Mouse (Mus musculus) urinary bladder, postnatal 10 days (tissue): ENCODE results near the gene Terf2.
"Not testable (repeated sequence)": the region's sequence is repeated elsewhere in the genome, so short reads cannot be mapped to it uniquely, and the experiment has no call there.

Experiments used
- DNase-seq: peaks from one replicate; pipeline ENCODE4 v3.0.0; 2022; ENCODE audit warnings: low spot score

Gene Terf2

DNA sequence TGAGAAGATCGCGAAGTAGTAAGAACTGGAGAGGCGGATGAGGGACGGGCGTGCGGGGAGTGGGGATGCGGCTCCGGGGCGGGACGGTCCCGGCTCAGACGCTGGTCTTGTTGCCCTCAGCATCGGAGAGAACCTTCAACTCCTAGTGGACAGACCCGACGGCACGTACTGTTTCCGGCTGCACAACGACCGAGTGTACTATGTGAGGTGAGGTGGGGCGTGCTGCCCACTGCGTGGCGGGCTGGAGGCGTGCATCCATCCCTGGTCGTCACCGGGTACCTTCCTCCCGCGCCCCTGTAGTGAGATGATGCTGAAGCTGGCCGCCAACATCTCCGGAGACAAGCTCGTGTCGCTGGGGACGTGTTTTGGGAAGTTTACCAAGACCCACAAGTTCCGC lies 39.4 kb downstream of the Terf2 start:
- DNase-seq = no peak

DNA sequence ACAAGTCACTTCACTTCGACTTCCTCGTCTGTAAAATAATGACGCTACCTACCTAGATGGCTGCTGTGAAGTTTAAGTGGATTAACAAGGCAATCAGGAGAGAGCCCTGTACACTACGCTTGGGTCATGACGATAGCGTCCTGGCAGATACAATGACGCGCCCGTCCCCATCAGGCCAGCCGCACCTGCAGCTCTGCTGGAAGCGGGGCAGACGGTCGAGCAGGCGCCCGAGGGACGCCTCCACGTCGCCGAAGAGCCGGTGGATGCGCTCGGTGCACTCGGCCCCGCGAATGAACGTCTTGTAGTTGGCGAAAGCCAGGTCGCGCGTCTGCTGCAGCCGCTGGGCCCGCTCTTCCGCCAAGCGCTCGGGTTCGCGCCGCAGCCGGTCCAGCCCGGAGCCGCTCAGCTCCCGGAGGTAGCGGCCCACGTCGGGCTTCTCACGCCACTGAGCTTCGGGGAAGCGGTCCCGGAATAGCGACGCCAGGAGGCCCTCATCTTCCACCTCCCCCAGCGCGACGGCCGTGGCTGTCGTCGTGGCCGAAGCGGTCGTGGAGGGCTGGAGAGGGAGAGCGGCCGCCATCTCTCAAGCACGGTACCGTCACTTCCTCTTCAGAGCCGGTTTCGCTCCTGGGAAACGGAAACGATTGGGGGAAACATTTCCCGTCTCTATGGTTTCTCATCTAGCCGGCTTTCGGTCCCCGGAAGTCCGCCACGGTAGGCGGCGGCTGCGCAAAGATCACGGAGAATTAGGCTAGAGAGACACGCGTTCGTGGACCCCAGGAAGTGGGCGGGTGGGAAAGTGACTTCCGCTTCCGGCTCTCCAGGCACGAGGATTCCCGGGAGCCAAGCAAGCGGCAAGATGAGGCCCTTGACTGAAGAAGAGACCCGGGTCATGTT lies 40.0 kb downstream of the Terf2 start, which contains the start of the genes Cog8 and Nip7:
Gene Cog8 (minus strand): TSS at position 614 of the 897 bp plus-strand sequence.
Gene Nip7 (plus strand): TSS at position 802 of the 897 bp plus-strand sequence.
- DNase-seq = peak; percentile 74

DNA sequence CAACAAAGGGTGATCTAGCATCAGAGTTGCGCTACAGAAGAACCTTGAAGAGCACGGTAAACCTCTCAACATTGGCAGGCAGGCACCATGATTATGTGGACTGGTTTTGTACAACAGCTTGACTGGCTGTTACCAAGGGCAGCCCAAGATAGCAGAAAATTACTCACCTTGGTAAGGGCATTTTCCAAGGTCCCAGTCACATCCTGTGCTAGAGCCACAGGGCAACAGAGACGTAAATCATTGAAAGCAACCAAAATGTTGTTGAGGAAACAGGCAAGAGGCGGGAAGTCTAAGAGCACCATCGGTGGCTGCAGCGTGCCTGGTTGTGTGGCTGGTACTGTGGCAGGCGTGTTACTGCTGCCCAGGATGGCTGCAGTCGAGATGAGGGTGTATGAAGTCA lies 44.3 kb downstream of the Terf2 start:
- no peak for DNase-seq

DNA sequence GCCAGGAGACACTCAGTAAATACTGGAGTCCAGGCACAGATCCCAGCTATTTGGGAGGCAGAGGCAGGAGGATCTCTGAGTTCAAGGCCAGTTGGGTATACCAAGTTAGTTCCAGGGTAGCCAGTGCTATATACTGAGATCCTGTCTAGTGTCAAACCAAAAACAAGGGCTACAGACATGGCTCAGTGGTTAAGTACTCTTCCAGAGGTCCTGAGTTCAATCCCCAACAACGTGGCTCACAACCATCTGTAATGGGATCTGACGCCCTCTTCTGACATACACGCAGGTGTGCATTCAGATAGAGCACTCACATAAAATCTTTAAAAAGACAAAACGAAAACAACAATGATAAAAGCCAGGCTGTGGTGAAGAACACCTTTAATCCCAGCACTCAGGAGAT lies 46.9 kb downstream of the Terf2 start:
- no peak for DNase-seq

DNA sequence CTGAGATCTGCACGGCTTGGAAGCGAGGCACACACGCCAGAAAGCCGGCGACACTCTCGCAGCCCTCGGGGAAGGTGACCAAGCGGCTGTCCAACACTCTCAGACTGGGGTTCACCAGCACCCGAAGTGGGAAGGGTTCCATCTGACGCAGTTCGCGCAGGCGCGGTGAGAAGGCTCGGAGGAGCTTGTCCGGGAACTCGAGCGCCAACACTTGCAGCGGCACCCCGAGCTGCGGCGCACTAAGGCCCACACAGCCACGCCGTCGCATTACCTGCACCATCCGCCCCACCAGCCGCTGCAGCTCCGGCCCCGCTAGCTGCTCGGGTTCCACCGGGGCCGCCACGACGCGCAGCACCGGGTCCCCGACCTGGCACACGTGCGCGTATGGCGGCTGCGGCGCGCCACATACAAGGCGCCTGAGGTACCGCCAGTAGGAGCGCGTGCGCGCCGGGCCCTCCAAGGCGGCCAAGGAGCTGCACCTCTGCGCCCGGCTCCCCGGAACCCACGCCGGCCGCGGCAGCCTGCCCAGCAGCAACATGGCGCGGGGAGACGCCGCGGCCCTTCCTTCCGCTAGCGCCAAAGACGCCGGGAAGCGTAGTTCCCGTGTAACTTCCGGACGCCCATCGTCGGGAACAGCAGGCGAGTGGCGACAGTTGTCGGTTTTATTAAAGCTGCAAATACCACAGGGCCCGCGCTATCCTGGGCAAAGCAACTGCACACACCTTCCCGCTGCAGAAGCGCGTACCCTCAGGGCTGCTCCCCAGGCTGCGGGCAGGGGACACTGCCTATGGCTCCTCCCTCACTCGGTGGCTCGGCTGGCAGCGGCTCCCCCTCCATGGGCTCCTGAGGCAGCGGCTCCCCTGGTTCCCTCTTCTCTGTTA lies 48.0 kb downstream of the Terf2 start, which contains the start of gene Pdf:
Gene Pdf (minus strand): TSS at position 554 of the 881 bp plus-strand sequence.
- peak; percentile 38 for DNase-seq

DNA sequence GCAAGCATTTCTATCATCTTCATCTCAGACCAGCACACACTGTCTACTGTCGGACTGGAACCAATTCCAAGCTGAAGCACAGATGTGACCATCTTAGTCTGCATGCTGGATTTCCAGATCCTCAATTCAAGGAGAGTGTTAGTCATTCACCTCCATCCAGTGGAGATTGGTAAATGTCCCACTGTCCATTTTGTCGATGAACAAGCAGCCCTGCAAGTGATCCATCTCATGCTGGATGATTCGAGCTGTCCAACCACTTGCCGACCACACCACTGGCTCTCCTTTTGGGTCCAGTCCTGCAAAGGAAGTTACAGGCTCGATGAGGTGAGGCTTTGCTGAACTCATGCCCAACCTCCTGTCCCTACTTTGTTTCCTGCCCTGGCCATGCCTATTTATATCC lies 49.4 kb downstream of the Terf2 start:
- no peak for DNase-seq

DNA sequence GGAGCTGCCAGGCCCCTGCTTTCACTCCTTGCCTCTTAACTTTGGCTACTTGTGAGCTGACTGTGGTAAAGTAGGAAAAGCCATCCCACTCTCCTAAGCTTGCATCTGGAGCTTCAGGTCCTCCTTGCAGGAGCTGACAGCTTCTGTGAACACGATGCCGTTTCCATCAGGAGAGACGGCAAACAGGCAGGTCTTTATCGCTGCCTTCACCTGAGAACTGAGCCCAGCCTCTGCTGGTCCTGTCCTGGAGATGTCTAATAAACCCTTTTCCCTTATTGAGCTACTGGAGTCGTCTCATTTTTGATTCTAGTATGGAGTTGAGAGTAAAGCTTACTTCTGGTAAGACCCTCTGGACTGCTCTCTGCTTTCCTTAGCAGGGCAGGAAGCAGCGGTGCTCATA lies 50.9 kb downstream of the Terf2 start:
- DNase-seq = no peak

DNA sequence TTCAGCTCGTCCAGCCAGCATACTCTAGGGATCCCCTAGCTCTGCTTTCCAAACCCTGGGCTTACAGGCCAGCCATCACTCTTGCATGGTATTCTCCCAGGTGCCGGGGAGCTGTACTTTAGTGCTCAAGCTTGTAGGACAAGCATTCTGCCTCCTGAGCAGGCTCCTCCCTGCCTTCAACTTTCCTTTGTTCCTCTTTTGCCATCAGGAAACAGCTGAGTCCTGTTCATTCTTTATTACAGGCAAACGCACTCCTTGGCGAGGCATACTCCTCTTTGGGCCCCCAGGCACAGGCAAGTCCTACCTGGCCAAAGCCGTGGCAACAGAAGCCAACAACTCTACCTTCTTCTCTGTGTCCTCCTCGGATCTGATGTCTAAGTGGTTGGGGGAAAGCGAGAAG lies 55.7 kb downstream of the Terf2 start:
- no peak for DNase-seq

DNA sequence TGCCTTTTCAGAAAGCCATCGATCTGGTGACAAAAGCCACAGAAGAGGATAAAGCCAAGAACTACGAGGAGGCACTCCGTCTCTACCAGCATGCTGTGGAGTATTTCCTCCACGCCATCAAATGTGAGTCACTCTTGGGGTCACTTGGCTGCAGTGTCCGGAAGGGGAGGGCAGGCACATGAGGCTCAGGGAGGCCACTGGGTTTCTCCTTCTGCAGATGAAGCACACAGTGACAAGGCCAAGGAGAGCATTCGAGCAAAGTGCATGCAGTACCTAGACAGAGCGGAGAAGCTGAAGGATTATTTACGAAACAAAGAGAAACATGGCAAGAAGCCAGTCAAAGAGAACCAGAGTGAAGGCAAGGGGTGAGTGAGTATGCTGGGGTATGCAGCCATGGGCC lies 59.7 kb downstream of the Terf2 start:
- DNase-seq = no peak

DNA sequence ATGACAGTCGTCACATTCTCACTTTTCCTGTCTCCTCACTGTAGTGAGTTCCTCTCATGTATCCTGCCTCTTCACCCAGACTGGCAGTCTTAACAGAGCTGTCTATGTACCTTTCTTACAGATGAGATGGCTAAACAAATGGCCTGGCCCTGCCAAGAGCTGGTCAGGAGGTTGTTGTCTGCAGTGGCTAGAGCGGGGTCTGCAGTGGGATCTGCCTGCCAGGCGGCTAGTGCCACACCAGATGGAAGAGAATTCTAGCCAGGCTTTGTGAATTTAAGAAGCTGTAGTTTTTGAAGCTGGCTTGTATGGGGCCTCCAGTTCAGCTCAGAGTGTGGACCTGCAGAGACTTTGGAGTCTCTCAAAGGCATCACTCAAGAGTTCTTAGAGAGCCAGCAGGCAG lies 60.7 kb downstream of the Terf2 start:
- DNase-seq = no peak

DNA sequence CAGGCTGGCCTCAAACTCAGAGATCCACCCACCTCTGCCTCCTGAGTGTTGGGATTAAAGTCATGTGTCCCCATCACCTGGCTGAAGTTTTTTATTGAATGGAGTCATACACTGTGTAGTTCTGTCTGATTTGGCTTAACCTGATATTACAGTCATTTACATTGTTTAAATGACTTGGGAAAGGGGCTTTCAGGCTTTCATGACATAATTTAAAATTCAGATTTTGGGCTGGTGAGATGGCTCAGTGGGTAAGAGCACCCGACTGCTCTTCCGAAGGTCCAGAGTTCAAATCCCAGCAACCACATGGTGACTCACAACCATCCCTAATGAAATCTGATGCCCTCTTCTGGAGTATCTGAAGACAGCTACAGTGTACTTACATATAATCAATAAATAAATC lies 62.7 kb downstream of the Terf2 start:
- DNase-seq = not testable (repeated sequence)

DNA sequence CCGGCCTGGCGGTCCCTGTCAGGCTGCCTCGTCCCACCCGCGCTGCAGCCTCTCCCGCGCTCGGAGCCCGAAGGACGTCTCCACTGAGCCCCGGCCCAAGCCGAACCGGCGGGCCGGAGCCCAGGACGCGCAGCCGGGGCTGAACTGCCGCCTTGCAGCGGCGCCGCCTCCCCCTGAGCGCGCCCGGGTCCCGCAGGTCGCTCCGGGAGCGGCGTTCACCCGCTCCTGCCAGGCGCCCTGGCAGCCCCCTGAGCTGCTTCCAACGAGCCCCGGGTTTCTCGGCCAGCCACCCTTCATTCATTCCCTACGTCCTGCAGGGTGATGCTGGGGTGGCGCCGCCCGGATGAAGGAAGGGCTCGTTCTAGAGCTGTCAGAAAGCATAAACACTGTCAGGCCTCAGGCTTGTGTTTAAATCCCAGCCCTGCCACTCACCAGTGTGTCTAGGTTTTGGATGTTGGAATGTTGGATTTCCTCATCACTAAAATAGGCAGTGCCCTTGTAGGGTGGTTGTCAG lies 64.7 kb downstream of the Terf2 start:
- DNase-seq = no peak

DNA sequence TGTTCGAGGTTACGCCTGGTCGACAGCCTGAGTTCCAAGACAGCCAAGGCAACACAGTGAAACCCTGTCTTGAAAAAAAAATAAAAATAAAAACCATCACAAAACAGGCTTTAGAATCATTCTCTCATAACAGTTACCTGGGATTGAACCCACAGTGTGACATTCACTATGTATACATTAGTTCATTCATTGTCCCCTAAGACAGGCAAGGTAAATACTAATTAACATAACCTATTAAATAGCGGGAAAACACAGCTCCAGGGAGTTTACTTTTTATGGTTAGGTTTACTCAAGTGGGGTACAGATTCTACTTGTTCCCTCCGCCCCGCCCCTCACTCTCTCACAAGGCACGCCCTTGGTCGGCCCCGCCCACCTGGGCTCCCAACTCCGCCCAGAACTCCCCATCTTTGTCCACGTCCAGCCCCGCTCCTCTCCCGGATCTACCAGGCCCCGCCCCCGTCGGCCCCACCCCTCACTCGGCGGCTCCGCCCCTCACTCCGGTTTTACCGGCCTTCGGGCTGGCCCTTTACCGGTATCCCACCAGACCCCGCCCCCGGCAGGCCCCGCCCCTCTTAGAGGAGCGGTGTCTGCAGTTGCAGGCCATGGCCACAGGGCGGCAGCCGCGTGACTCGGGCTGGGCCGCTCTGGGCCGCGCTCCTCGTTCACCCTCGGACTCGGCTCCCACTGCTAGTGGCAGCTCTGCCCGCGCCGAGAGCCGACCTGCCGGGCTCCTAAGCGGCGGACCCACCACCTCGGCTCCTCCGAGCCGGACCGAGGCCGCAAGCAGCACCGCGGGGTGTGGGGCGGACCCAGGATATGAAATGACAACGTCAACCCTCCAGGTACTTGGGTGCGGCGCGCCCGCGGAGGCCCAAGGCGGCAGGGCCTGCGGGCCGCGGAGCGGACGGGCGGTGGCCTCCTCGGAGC lies 65.4 kb downstream of the Terf2 start, which contains the start of gene Vps4a:
Gene Vps4a (plus strand): TSS at position 573 of the 927 bp plus-strand sequence.
- DNase-seq = peak; percentile 90

DNA sequence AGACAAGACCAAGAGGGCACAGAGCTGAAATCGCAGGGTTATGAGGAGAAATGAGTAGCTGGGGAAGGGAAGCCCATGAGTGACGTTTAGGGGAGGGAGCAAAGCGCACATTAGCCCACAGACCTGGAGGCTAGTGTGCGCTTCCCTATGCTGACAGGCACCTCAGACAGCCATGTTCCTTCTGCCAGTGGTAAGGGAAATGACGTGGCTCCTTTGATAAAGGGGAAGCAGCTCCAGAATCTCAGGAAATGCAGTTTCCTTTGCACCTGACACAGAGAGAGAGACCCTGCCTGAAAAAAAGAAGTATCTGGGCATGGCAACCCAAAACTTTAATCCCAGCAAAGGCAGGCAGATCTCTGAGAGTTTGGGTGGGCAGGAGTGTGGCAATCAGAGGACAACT lies 66.3 kb downstream of the Terf2 start:
- DNase-seq = no peak

DNA sequence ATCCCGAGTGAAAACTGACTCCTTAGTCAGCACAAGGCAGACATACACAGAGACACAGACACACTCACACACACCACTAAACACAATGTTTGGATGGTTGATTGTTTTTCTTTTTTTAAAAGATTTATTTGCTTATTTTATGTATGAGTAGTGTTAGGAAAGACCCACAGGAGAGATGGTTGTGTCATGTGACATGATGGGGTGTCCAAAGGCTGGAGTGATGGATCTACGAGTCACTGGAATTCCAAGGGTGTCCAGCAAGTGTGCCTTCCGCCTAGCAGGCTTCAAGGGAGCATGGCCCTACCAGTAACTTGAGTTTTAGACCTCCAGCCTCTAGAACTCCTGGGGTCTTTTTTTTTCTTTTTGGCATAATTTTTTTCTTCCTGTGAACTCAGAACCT lies 67.0 kb downstream of the Terf2 start:
- no peak for DNase-seq

DNA sequence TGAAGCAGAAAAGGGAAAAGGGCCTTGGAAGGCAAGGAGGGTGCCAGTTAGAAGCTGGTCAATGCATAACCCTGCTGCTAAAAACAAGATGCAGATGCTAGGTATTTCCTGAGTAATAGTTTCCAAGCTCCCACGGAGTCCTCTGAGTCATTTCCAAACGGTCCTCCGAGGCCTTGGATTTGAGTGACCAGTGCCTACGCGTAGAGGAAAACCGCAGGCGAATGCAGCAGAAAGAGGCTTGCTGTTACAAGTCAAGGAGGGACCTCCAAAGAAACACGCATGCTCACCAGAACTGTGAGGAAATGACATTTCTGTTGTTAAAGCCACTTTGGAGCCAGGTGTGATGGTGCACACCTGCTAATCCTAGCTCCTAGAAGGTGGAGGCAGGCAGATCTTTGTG lies 72.9 kb downstream of the Terf2 start:
- no peak for DNase-seq
